Mouse (Mus musculus): ENCODE measurements around the gene Nthl1.
"Not testable (repeated sequence)": the region's sequence is repeated elsewhere in the genome, so short reads cannot be mapped to it uniquely, and the experiment has no call there.

Nthl1 gene

GRCm38 (mm10) chr17:24650070-24650616 lies 17.7 kb downstream of the Nthl1 start, which contains the start of gene Slc9a3r2:
Slc9a3r2 (minus strand) TSS chr17:24650327.
- DNase-seq (ENCODE audit: low read depth, low spot score), result no peak

GRCm38 (mm10) chr17:24650766-24651165 lies 18.3 kb downstream of the Nthl1 start:
- DNase-seq (ENCODE audit: low read depth, low spot score), result no peak

- no peak for DNase-seq (ENCODE audit: low read depth, low spot score)
Measured at GRCm38 (mm10) chr17:24651835-24652234, 19.4 kb downstream of the Nthl1 start.

GRCm38 (mm10) chr17:24653967-24654710 lies 21.7 kb downstream of the Nthl1 start:
- DNase-seq (ENCODE audit: low read depth, low spot score), result no peak

GRCm38 (mm10) chr17:24654969-24655368 lies 22.5 kb downstream of the Nthl1 start:
- DNase-seq (ENCODE audit: low read depth, low spot score), result no peak

GRCm38 (mm10) chr17:24658017-24658758 lies 25.7 kb downstream of the Nthl1 start, which contains the start of gene Npw:
Npw (minus strand) TSS chr17:24658457.
- DNase-seq (ENCODE audit: low read depth, low spot score), result peak; percentile 21

- not testable (repeated sequence) for DNase-seq (ENCODE audit: low read depth, low spot score)
Measured at GRCm38 (mm10) chr17:24667011-24667410, 34.5 kb downstream of the Nthl1 start.

- DNase-seq (ENCODE audit: low read depth, low spot score), result peak; percentile 92
Measured at GRCm38 (mm10) chr17:24667416-24667815, 34.9 kb downstream of the Nthl1 start.

GRCm38 (mm10) chr17:24669214-24669544 lies 36.7 kb downstream of the Nthl1 start:
- not testable (repeated sequence) for DNase-seq (ENCODE audit: low read depth, low spot score)

GRCm38 (mm10) chr17:24669545-24670245 lies 37.2 kb downstream of the Nthl1 start, which contains the start of gene Zfp598:
Zfp598 (plus strand) TSS chr17:24669687.
- DNase-seq (ENCODE audit: low read depth, low spot score), result peak; percentile 90

- no peak for DNase-seq (ENCODE audit: low read depth, low spot score)
Measured at GRCm38 (mm10) chr17:24670246-24670844, 37.9 kb downstream of the Nthl1 start.

GRCm38 (mm10) chr17:24671346-24671745 lies 38.9 kb downstream of the Nthl1 start:
- DNase-seq (ENCODE audit: low read depth, low spot score), result no peak

GRCm38 (mm10) chr17:24672141-24672540 lies 39.7 kb downstream of the Nthl1 start:
- peak; percentile 66 for DNase-seq (ENCODE audit: low read depth, low spot score)

GRCm38 (mm10) chr17:24674277-24674676 lies 41.8 kb downstream of the Nthl1 start:
- DNase-seq (ENCODE audit: low read depth, low spot score), result no peak

- peak; percentile 87 for DNase-seq (ENCODE audit: low read depth, low spot score)
Measured at GRCm38 (mm10) chr17:24676187-24676586, 43.7 kb downstream of the Nthl1 start.

- DNase-seq (ENCODE audit: low read depth, low spot score), result no peak
Measured at GRCm38 (mm10) chr17:24676877-24677276, 44.4 kb downstream of the Nthl1 start.

- DNase-seq (ENCODE audit: low read depth, low spot score), result peak; percentile 82
Measured at GRCm38 (mm10) chr17:24677500-24678080, 45.1 kb downstream of the Nthl1 start.

- DNase-seq (ENCODE audit: low read depth, low spot score), result peak; percentile 80
Measured at GRCm38 (mm10) chr17:24686514-24686913, 54.0 kb downstream of the Nthl1 start.

- peak; percentile 60 for DNase-seq (ENCODE audit: low read depth, low spot score)
Measured at GRCm38 (mm10) chr17:24687146-24687595, 54.7 kb downstream of the Nthl1 start.

GRCm38 (mm10) chr17:24687599-24687998 lies 55.1 kb downstream of the Nthl1 start:
- no peak for DNase-seq (ENCODE audit: low read depth, low spot score)
